Mouse (Mus musculus) embryonic facial prominence, embryonic 11.5 days (tissue): ENCODE results near the gene Fry. TPM values are rescaled to one million over a fixed set of nuclear protein-coding genes. Genes with fewer than 3 reads are reported as not detected.

Experiments used
- ATAC-seq: fragments of 200-750 bp; cut with Nextera tagmentation; replicated peaks from 2 replicates; pipeline ENCODE4 v1.8.0; 2017; ENCODE audit warnings: low read depth; ENCODE audit not compliant: insufficient number of reproducible peaks, low FRiP score, low TSS enrichment
- DNase-seq: peaks from one replicate; pipeline ENCODE4 v3.0.0-alpha.2; 2015; ENCODE audit warnings: low spot score
- H3K27ac ChIP-seq: fragments of 300-500 bp; sonication (generic); replicated peaks from 2 replicates; pipeline ENCODE4 v1.5.1; 2014; ENCODE audit warnings: mild to moderate bottlenecking, low read depth, low read length, control low read depth
- H3K27me3 ChIP-seq: fragments of 300-500 bp; sonication (generic); 2 replicates; pipeline ENCODE4 v1.6.1; 2014; ENCODE audit warnings: mild to moderate bottlenecking, low read length, moderate library complexity, mixed read lengths; ENCODE audit not compliant: control insufficient read depth, insufficient read depth
- H3K36me3 ChIP-seq: fragments of 300-500 bp; sonication (generic); replicated peaks from 2 replicates; pipeline ENCODE4 v1.6.1; 2014; ENCODE audit warnings: low read depth, mild to moderate bottlenecking, low read length, moderate library complexity, mixed read lengths; ENCODE audit not compliant: control insufficient read depth, insufficient read depth
- H3K4me1 ChIP-seq: fragments of 300-500 bp; sonication (generic); 2 replicates; pipeline ENCODE4 v1.6.1; 2014; ENCODE audit warnings: low read length, mixed read lengths; ENCODE audit not compliant: control insufficient read depth, insufficient read depth
- H3K4me2 ChIP-seq: fragments of 300-500 bp; sonication (generic); 2 replicates; pipeline ENCODE4 v1.6.1; 2014; ENCODE audit warnings: low read depth, mild to moderate bottlenecking, control low read depth, low read length, moderate library complexity
- H3K4me3 ChIP-seq: fragments of 300-500 bp; sonication (generic); 2 replicates; pipeline ENCODE4 v1.5.1; 2014; ENCODE audit warnings: low read depth, low read length, control low read depth
- H3K9ac ChIP-seq: fragments of 300-500 bp; sonication (generic); replicated peaks from 2 replicates; pipeline ENCODE4 v1.6.1; 2014; ENCODE audit warnings: mild to moderate bottlenecking, control low read depth, low read length
- H3K9me3 ChIP-seq: fragments of 300-500 bp; sonication (generic); replicated peaks from 2 replicates; pipeline ENCODE4 v1.6.1; 2016; ENCODE audit warnings: mild to moderate bottlenecking, low read length, inconsistent platforms, mixed read lengths; ENCODE audit not compliant: control insufficient read depth
- WGBS: fragments of 180-500 bp; shearing (Covaris S2); extraction: QIAGEN DNeasy Blood & Tissue Kit; methylation state at CpG from one replicate; pipeline ENCODE4 v1.1.7; 2014; 5-methylcytosine and 5-hydroxymethylcytosine counted together
- polyA plus RNA-seq: library from polyadenylated mRNA; unstranded; fragments of >200 nt; fragmentation: Nextera tagmentation; extraction: Ambion mirVana; gene quantifications from 2 replicates; pipeline ENCODE4 v1.2.1, GENCODE M21; 2014

The Fry gene
- polyA plus RNA-seq, 1 experiment from 2014 or later = 8.2 TPM

GRCm38 (mm10) chr5:150457904-150458739 is 339.7 kb downstream of the Fry start:
- Histone ChIP-seq H3K36me3 (no peaks in the 10 kb centered on the region), H3K27me3 (no peaks in the 10 kb centered on the region), H3K4me2 (no peak overlapping the region), H3K4me1 (no peaks in the 10 kb centered on the region), H3K9me3 (no peaks in the 10 kb centered on the region), H3K9ac (no peak overlapping the region), H3K4me3 (no peak overlapping the region), H3K27ac (no peak overlapping the region)
- peak; percentile 55 for DNase-seq
- WGBS = 54% methylated on average over 17 of the region's 17 CpGs
- no peak for ATAC-seq

GRCm38 (mm10) chr5:150459801-150460200 is 341.4 kb downstream of the Fry start:
- Histone ChIP-seq H3K27me3 (no peaks in the 10 kb centered on the region), H3K4me3 (no peak overlapping the region), H3K9ac (no peak overlapping the region), H3K27ac (no peak overlapping the region), H3K4me2 (no peak overlapping the region), H3K4me1 (no peaks in the 10 kb centered on the region), H3K36me3 (no peaks in the 10 kb centered on the region), H3K9me3 (no peaks in the 10 kb centered on the region)
- WGBS = 79% methylated on average over 4 of the region's 4 CpGs
- ATAC-seq = no peak
- DNase-seq = no peak

GRCm38 (mm10) chr5:150464721-150465120 is 346.3 kb downstream of the Fry start:
- no peak overlapping the region for H3K4me3 ChIP-seq
- DNase-seq = no peak
- no peaks in the 10 kb centered on the region for H3K4me1 ChIP-seq
- no peak overlapping the region for H3K27ac ChIP-seq
- 78% methylated on average over 3 of the region's 3 CpGs for WGBS
- no peaks in the 10 kb centered on the region for H3K9me3 ChIP-seq
- no peaks in the 10 kb centered on the region for H3K27me3 ChIP-seq
- H3K9ac ChIP-seq = no peak overlapping the region
- H3K4me2 ChIP-seq = no peak overlapping the region
- ATAC-seq = no peak
- H3K36me3 ChIP-seq = no peaks in the 10 kb centered on the region

GRCm38 (mm10) chr5:150465218-150465617 is 346.8 kb downstream of the Fry start:
- Histone ChIP-seq H3K4me3 (no peak overlapping the region), H3K9ac (no peak overlapping the region), H3K9me3 (no peaks in the 10 kb centered on the region), H3K27me3 (no peaks in the 10 kb centered on the region), H3K36me3 (no peaks in the 10 kb centered on the region), H3K4me2 (no peak overlapping the region), H3K27ac (no peak overlapping the region), H3K4me1 (no peaks in the 10 kb centered on the region)
- 82% methylated on average over 6 of the region's 6 CpGs for WGBS
- DNase-seq (no peak), ATAC-seq (no peak)

GRCm38 (mm10) chr5:150466132-150466531 is 347.7 kb downstream of the Fry start:
- no peaks in the 10 kb centered on the region for H3K4me1 ChIP-seq
- WGBS = 78% methylated on average over 12 of the region's 12 CpGs

GRCm38 (mm10) chr5:150468431-150468830 is 350.0 kb downstream of the Fry start:
- H3K4me1 ChIP-seq = no peaks in the 10 kb centered on the region
- ATAC-seq (no peak), DNase-seq (no peak)
- no peak overlapping the region for H3K4me2 ChIP-seq
- WGBS = 64% methylated on average over 6 of the region's 6 CpGs
- no peak overlapping the region for H3K27ac ChIP-seq
- H3K9me3 ChIP-seq = no peaks in the 10 kb centered on the region
- no peak overlapping the region for H3K9ac ChIP-seq
- no peaks in the 10 kb centered on the region for H3K27me3 ChIP-seq
- no peak overlapping the region for H3K4me3 ChIP-seq
- no peaks in the 10 kb centered on the region for H3K36me3 ChIP-seq

More at GRCm38 (mm10) chr5:150466132-150466531, 347.7 kb downstream of the Fry start:
- DNase-seq = no peak
- Histone ChIP-seq H3K4me3 (no peak overlapping the region), H3K27me3 (no peaks in the 10 kb centered on the region), H3K27ac (no peak overlapping the region), H3K4me2 (no peak overlapping the region), H3K9ac (no peak overlapping the region), H3K9me3 (no peaks in the 10 kb centered on the region), H3K36me3 (no peaks in the 10 kb centered on the region)
- no peak for ATAC-seq

- Histone ChIP-seq H3K27me3 (no peaks in the 10 kb centered on the region), H3K9ac (no peak overlapping the region), H3K27ac (no peak overlapping the region), H3K36me3 (no peaks in the 10 kb centered on the region), H3K4me1 (no peaks in the 10 kb centered on the region), H3K4me3 (no peak overlapping the region), H3K4me2 (no peak overlapping the region), H3K9me3 (no peaks in the 10 kb centered on the region)
- 62% methylated on average over 4 of the region's 4 CpGs for WGBS
- ATAC-seq = no peak
- DNase-seq = no peak
These were observed 358.9 kb downstream of the Fry start for GRCm38 (mm10) chr5:150477364-150477763.

- ATAC-seq = no peak
- DNase-seq = no peak
- Histone ChIP-seq H3K36me3 (no peaks in the 10 kb centered on the region), H3K4me2 (no peak overlapping the region), H3K9me3 (no peaks in the 10 kb centered on the region), H3K27me3 (no peaks in the 10 kb centered on the region), H3K4me3 (no peak overlapping the region), H3K9ac (no peak overlapping the region), H3K27ac (no peak overlapping the region), H3K4me1 (no peaks in the 10 kb centered on the region)
- 55% methylated on average over 4 of the region's 4 CpGs for WGBS
These were observed 360.2 kb downstream of the Fry start for GRCm38 (mm10) chr5:150478612-150479011.
